Mouse (Mus musculus) E14TG2a.4 (cell line): ENCODE data around the gene Eng.

Experiments used
- CTCF ChIP-seq: conservative IDR thresholded peaks from 2 replicates; pipeline ENCODE4 v1.5.1; 2014; ENCODE audit warnings: low read length
- NANOG ChIP-seq: IDR thresholded peaks from 2 replicates; pipeline ENCODE4 v1.6.1; 2014; ENCODE audit warnings: borderline replicate concordance, low read length, mixed read lengths
- POU5F1 ChIP-seq: IDR thresholded peaks from 2 replicates; pipeline ENCODE4 v1.6.1; 2014; ENCODE audit warnings: low read length, borderline replicate concordance

- no peak for TF ChIP-seq POU5F1
- no peak for TF ChIP-seq CTCF
- no peak for TF ChIP-seq NANOG
These were observed 25.5 kb upstream of the Eng start for GRCm38 (mm10) chr2:32620682-32621516.
